8 mouse cellular contexts compared by ENCODE assay signal in the genomic region with DNA sequence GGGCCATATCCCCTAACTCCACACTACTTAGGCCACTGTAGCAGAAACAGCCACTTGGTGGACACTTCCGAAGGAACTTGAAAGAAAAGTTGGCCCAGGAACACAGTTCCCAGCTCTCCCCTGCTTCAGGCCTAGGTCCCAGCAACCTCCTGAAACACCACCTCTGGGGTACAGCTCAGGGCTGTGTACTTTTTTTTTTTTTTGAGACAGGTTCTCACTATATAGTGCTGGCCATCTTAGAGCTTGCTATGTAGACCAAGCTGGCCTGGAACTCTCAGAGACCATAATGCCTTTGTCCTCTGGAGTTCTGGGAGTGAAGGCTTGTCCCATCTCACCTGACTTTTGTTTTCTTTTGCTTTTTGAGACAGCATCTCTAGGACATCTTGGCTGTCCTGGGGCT. TPM values are rescaled to one million over a fixed set of nuclear protein-coding genes. Genes with fewer than 3 reads are reported as not detected.
A peak's percentile ranks its signal among the peaks of the same experiment; 100 is the strongest.
DNase-seq lines count a peak whose midpoint lies in the region; ATAC-seq and TF ChIP-seq lines count a peak whose summit lies in the region.

No protein-coding gene starts in this region.

- no peak for TF ChIP-seq EP300 in stomach, postnatal 0 days (optimal IDR thresholded peaks at IDR 0.05)

- H3K4me3 ChIP-seq in heart, embryonic 14.5 days (ENCODE audit: control insufficient read depth in 1 of 2, insufficient read depth in 1 of 2, low read depth in 1 of 2, low read length in 2 of 2) = no peak overlapping the region
- H3K4me3 ChIP-seq in midbrain, embryonic 12.5 days = no peak overlapping the region
- H3K4me3 ChIP-seq in midbrain, embryonic 13.5 days (replicated peaks) = no peak overlapping the region
- H3K4me3 ChIP-seq in intestine, embryonic 16.5 days (ENCODE audit: low read length) = no peak overlapping the region
- no peak overlapping the region for H3K4me3 ChIP-seq in stomach, postnatal 0 days (ENCODE audit: low read depth, low read length)

- WGBS in heart, embryonic 14.5 days = 41% methylated on average over 1 of the region's 1 CpGs
- WGBS in midbrain, embryonic 12.5 days = 36% methylated on average over 1 of the region's 1 CpGs
- 41% methylated on average over 1 of the region's 1 CpGs for WGBS in midbrain, embryonic 13.5 days
- WGBS in intestine, embryonic 16.5 days = 46% methylated on average over 1 of the region's 1 CpGs
- WGBS in stomach, postnatal 0 days = 27% methylated on average over 1 of the region's 1 CpGs

- no peaks in the 10 kb centered on the region for H3K9me3 ChIP-seq in heart, embryonic 14.5 days (ENCODE audit: control insufficient read depth, low read length)
- no peaks in the 10 kb centered on the region for H3K9me3 ChIP-seq in midbrain, embryonic 12.5 days
- H3K9me3 ChIP-seq in midbrain, embryonic 13.5 days = no peaks in the 10 kb centered on the region
- H3K9me3 ChIP-seq in intestine, embryonic 16.5 days (ENCODE audit: control insufficient read depth, low read length) = no peaks in the 10 kb centered on the region
- no peaks in the 10 kb centered on the region for H3K9me3 ChIP-seq in stomach, postnatal 0 days (ENCODE audit: control insufficient read depth, low read length)

- peaks cover 32 to 50% of the 10 kb centered on the region in 2 experiments for H3K4me1 ChIP-seq in heart, embryonic 14.5 days (ENCODE audit: control insufficient read depth in 2 of 2, insufficient read depth in 2 of 2, low read length in 2 of 2)
- peaks cover 26% of the 10 kb centered on the region for H3K4me1 ChIP-seq in midbrain, embryonic 12.5 days
- H3K4me1 ChIP-seq in midbrain, embryonic 13.5 days (replicated peaks) = peaks cover 36% of the 10 kb centered on the region
- peaks cover 27% of the 10 kb centered on the region for H3K4me1 ChIP-seq in intestine, embryonic 16.5 days (ENCODE audit: control insufficient read depth, insufficient read depth, low read length)
- peaks cover 2% of the 10 kb centered on the region for H3K4me1 ChIP-seq in stomach, postnatal 0 days (replicated peaks; ENCODE audit: control insufficient read depth, insufficient read depth)

- H3K9ac ChIP-seq in heart, embryonic 14.5 days (ENCODE audit: low read length) = peak overlapping the region; percentile 69; the same call in 1 of the 2 replicates
- H3K9ac ChIP-seq in midbrain, embryonic 12.5 days (replicated peaks) = no peak overlapping the region
- no peak overlapping the region for H3K9ac ChIP-seq in midbrain, embryonic 13.5 days (replicated peaks)
- 0 out of 2 replicates have a peak overlapping the region, but pooled peaks have one; percentile 32 for H3K9ac ChIP-seq in intestine, embryonic 16.5 days (ENCODE audit: low read depth, low read length)
- H3K9ac ChIP-seq in stomach, postnatal 0 days (ENCODE audit: low read length) = no peak overlapping the region

- peak overlapping the region; percentile 98 for H3K4me2 ChIP-seq in heart, embryonic 14.5 days (ENCODE audit: low read length)
- H3K4me2 ChIP-seq in midbrain, embryonic 12.5 days (replicated peaks) = no peak overlapping the region
- H3K4me2 ChIP-seq in midbrain, embryonic 13.5 days (replicated peaks) = no peak overlapping the region
- H3K4me2 ChIP-seq in intestine, embryonic 16.5 days (ENCODE audit: low read depth, low read length) = peak overlapping the region; percentile 23; the same call in 1 of the 2 replicates
- H3K4me2 ChIP-seq in stomach, postnatal 0 days (replicated peaks; ENCODE audit: low read depth) = no peak overlapping the region

- no peak for ATAC-seq in heart, embryonic 14.5 days (ENCODE audit: insufficient number of reproducible peaks, insufficient read depth, low FRiP score, low read depth)
- peak; percentile 21; the same call in 1 of the 2 replicates for ATAC-seq in midbrain, embryonic 12.5 days (ENCODE audit: low FRiP score, low read depth)
- no peak for ATAC-seq in midbrain, embryonic 13.5 days
- ATAC-seq in intestine, embryonic 16.5 days = no peak
- ATAC-seq in stomach, postnatal 0 days (ENCODE audit: low FRiP score, low TSS enrichment) = peak; percentile 2; the same call in 1 of the 2 replicates

- H3K27ac ChIP-seq in heart, embryonic 14.5 days (replicated peaks in 1 of 2; ENCODE audit: control insufficient read depth in 1 of 2, insufficient read depth in 1 of 2, low read depth in 2 of 2, low read length in 2 of 2) = peak overlapping the region; percentile 92 to 94
- H3K27ac ChIP-seq in midbrain, embryonic 12.5 days (replicated peaks) = no peak overlapping the region
- H3K27ac ChIP-seq in midbrain, embryonic 13.5 days = no peak overlapping the region
- 0 out of 2 replicates have a peak overlapping the region, but pooled peaks have one; percentile 68 for H3K27ac ChIP-seq in intestine, embryonic 16.5 days (ENCODE audit: low read length)
- H3K27ac ChIP-seq in stomach, postnatal 0 days (replicated peaks) = no peak overlapping the region

- peaks cover 24% of the 10 kb centered on the region for H3K27me3 ChIP-seq in heart, embryonic 14.5 days (ENCODE audit: control insufficient read depth, insufficient read depth, low read length)
- peaks cover 49% of the 10 kb centered on the region for H3K27me3 ChIP-seq in midbrain, embryonic 12.5 days
- H3K27me3 ChIP-seq in midbrain, embryonic 13.5 days = peaks cover 47% of the 10 kb centered on the region
- peaks cover 27% of the 10 kb centered on the region for H3K27me3 ChIP-seq in intestine, embryonic 16.5 days (replicated peaks; ENCODE audit: control insufficient read depth, insufficient read depth, low read length)
- H3K27me3 ChIP-seq in stomach, postnatal 0 days (ENCODE audit: control insufficient read depth, insufficient read depth, low read length) = peaks cover 11% of the 10 kb centered on the region

- intact Hi-C loops in heart, postnatal 36 days (cut with DNase I) = loop anchor here (2.0 kb wide), 1 partner anchor 16 kb away; no protein-coding TSS in a partner anchor

- no peak for TF ChIP-seq CTCF in stomach, postnatal 0 days (IDR thresholded peaks at IDR 0.05; ENCODE audit: low read depth)

- H3K36me3 ChIP-seq in heart, embryonic 14.5 days (ENCODE audit: control insufficient read depth, insufficient read depth, low read length) = no peaks in the 10 kb centered on the region
- no peaks in the 10 kb centered on the region for H3K36me3 ChIP-seq in midbrain, embryonic 12.5 days
- H3K36me3 ChIP-seq in midbrain, embryonic 13.5 days = no peaks in the 10 kb centered on the region
- H3K36me3 ChIP-seq in intestine, embryonic 16.5 days (ENCODE audit: control insufficient read depth, insufficient read depth, low read length) = no peaks in the 10 kb centered on the region
- H3K36me3 ChIP-seq in stomach, postnatal 0 days (ENCODE audit: control insufficient read depth, insufficient read depth, low read length) = no peaks in the 10 kb centered on the region

- no peak for DNase-seq in heart, postnatal 36 days
- no peak for DNase-seq in stomach, postnatal 0 days (ENCODE audit: low spot score)
- no peak for DNase-seq in urinary bladder, adult 18-20 months (ENCODE audit: low spot score in 2 of 2)
- no peak for DNase-seq in right cerebral cortex, adult 18-20 months

RNA-seq across cellular contexts. Expression of gene Pde4a, which starts 3.6 kb away (rescaled TPM):
- polyA plus RNA-seq in heart, embryonic 14.5 days (2014; fragmentation: Nextera tagmentation; extraction: Ambion mirVana) = 11.0 and 11.8 TPM in 2 replicates
- total RNA-seq in heart, postnatal 36 days (2021) = 10 to 100 TPM; 45.9 to 52.0 TPM
- 11.3 and 11.5 TPM in 2 replicates for polyA plus RNA-seq in midbrain, embryonic 12.5 days (2016; fragmentation: Nextera tagmentation; extraction: Ambion mirVana)
- polyA plus RNA-seq in midbrain, embryonic 13.5 days (2015; fragmentation: Nextera tagmentation; extraction: Ambion mirVana) = 20.1 and 20.2 TPM in 2 replicates
- 6.2 and 7.8 TPM in 2 replicates for polyA plus RNA-seq in intestine, embryonic 16.5 days (2015; fragmentation: Nextera tagmentation; extraction: Ambion mirVana)
- polyA plus RNA-seq in stomach, postnatal 0 days (2015; fragmentation: Nextera tagmentation; extraction: Ambion mirVana) = 2.5 and 3.0 TPM in 2 replicates

RNA-seq across cellular contexts. Expression of gene Cdc37, which starts 19.4 kb away (rescaled TPM):
- 209 and 212 TPM in 2 replicates for polyA plus RNA-seq in heart, embryonic 14.5 days (2014; fragmentation: Nextera tagmentation; extraction: Ambion mirVana)
- 100 to 1,000 TPM; 157 to 165 TPM for total RNA-seq in heart, postnatal 36 days (2021)
- 278 and 283 TPM in 2 replicates for polyA plus RNA-seq in midbrain, embryonic 12.5 days (2016; fragmentation: Nextera tagmentation; extraction: Ambion mirVana)
- polyA plus RNA-seq in midbrain, embryonic 13.5 days (2015; fragmentation: Nextera tagmentation; extraction: Ambion mirVana) = 233 TPM in 2 replicates
- 247 and 261 TPM in 2 replicates for polyA plus RNA-seq in intestine, embryonic 16.5 days (2015; fragmentation: Nextera tagmentation; extraction: Ambion mirVana)
- polyA plus RNA-seq in stomach, postnatal 0 days (2015; fragmentation: Nextera tagmentation; extraction: Ambion mirVana) = 161 TPM in 2 replicates

RNA-seq across cellular contexts. Expression of gene Tyk2, which starts 38.1 kb away (rescaled TPM):
- polyA plus RNA-seq in heart, embryonic 14.5 days (2014; fragmentation: Nextera tagmentation; extraction: Ambion mirVana) = 11.2 and 11.9 TPM in 2 replicates
- 1 to 10 TPM; 8.2 to 9.6 TPM for total RNA-seq in heart, postnatal 36 days (2021)
- polyA plus RNA-seq in midbrain, embryonic 12.5 days (2016; fragmentation: Nextera tagmentation; extraction: Ambion mirVana) = 12.8 and 14.1 TPM in 2 replicates
- polyA plus RNA-seq in midbrain, embryonic 13.5 days (2015; fragmentation: Nextera tagmentation; extraction: Ambion mirVana) = 11.5 and 12.2 TPM in 2 replicates
- 17.0 and 18.1 TPM in 2 replicates for polyA plus RNA-seq in intestine, embryonic 16.5 days (2015; fragmentation: Nextera tagmentation; extraction: Ambion mirVana)
- polyA plus RNA-seq in stomach, postnatal 0 days (2015; fragmentation: Nextera tagmentation; extraction: Ambion mirVana) = 6.8 and 7.1 TPM in 2 replicates

Comparison
In these comparisons a context has a peak if more than half of its experiments do, and no peak if none do; other contexts are left out.
1. ATAC-seq: peak in midbrain, embryonic 12.5 days (single experiment) and stomach, postnatal 0 days (single experiment); none in heart, embryonic 14.5 days (single experiment), midbrain, embryonic 13.5 days (single experiment) and intestine, embryonic 16.5 days (single experiment).
2. H3K27ac ChIP-seq: peak in heart, embryonic 14.5 days (2 of 2) and intestine, embryonic 16.5 days (single experiment); none in midbrain, embryonic 12.5 days (single experiment), midbrain, embryonic 13.5 days (single experiment) and stomach, postnatal 0 days (single experiment).
3. H3K4me2 ChIP-seq: peak in heart, embryonic 14.5 days (single experiment) and intestine, embryonic 16.5 days (single experiment); none in midbrain, embryonic 12.5 days (single experiment), midbrain, embryonic 13.5 days (single experiment) and stomach, postnatal 0 days (single experiment).
4. H3K9ac ChIP-seq: peak in heart, embryonic 14.5 days (single experiment) and intestine, embryonic 16.5 days (single experiment); none in midbrain, embryonic 12.5 days (single experiment), midbrain, embryonic 13.5 days (single experiment) and stomach, postnatal 0 days (single experiment).